Mouse (Mus musculus): ENCODE data around the gene Babam2. TPM values are rescaled to one million over a fixed set of nuclear protein-coding genes. Genes with fewer than 3 reads are reported as not detected.

The Babam2 gene
- total and polyA plus RNA-seq, 2 experiments from 2014 or later = 31.2 to 66.2 TPM

- ATAC-seq (no peak), DNase-seq (ENCODE audit: low spot score) (no peak)
- Histone ChIP-seq H3K36me3 (ENCODE audit: insufficient read depth, low read length) (no peaks in the 10 kb centered on the region), H3K4me3 (ENCODE audit: low read length) (no peak overlapping the region), H3K9me3 (ENCODE audit: low read length) (no peaks in the 10 kb centered on the region), H3K27ac (no peak overlapping the region), H3K9ac (replicated peaks; ENCODE audit: low read length) (no peak overlapping the region), H3K27me3 (ENCODE audit: insufficient read depth, low read length) (no peaks in the 10 kb centered on the region), H3K4me2 (ENCODE audit: low read depth, low read length) (no peak overlapping the region), H3K4me1 (ENCODE audit: insufficient read depth, low read length) (no peaks in the 10 kb centered on the region)
- WGBS = 84% methylated on average over 8 of the region's 8 CpGs
- no peak for TF ChIP-seq CTCF (IDR thresholded peaks at IDR 0.05; ENCODE audit: low read depth)
Measured at GRCm38 (mm10) chr5:31870856-31871520, 173.5 kb downstream of the Babam2 start.

GRCm38 (mm10) chr5:31873328-31873727 is 175.8 kb downstream of the Babam2 start:
- no peak overlapping the region for H3K9ac ChIP-seq (replicated peaks; ENCODE audit: low read length)
- no peaks in the 10 kb centered on the region for H3K36me3 ChIP-seq (ENCODE audit: insufficient read depth, low read length)
- no peaks in the 10 kb centered on the region for H3K4me1 ChIP-seq (ENCODE audit: insufficient read depth, low read length)
- DNase-seq (ENCODE audit: low spot score) (no peak), ATAC-seq (no peak)
- no peaks in the 10 kb centered on the region for H3K9me3 ChIP-seq (ENCODE audit: low read length)
- WGBS = 86% methylated on average over 2 of the region's 2 CpGs
- H3K27ac ChIP-seq = no peak overlapping the region
- H3K27me3 ChIP-seq (ENCODE audit: insufficient read depth, low read length) = no peaks in the 10 kb centered on the region
- no peak for TF ChIP-seq CTCF (IDR thresholded peaks at IDR 0.05; ENCODE audit: low read depth)
- H3K4me2 ChIP-seq (ENCODE audit: low read depth, low read length) = no peak overlapping the region
- no peak overlapping the region for H3K4me3 ChIP-seq (ENCODE audit: low read length)

- Histone ChIP-seq H3K4me3 (ENCODE audit: low read length) (no peak overlapping the region), H3K27ac (no peak overlapping the region), H3K9ac (replicated peaks; ENCODE audit: low read length) (no peak overlapping the region), H3K4me2 (ENCODE audit: low read depth, low read length) (no peak overlapping the region), H3K27me3 (ENCODE audit: insufficient read depth, low read length) (no peaks in the 10 kb centered on the region), H3K4me1 (ENCODE audit: insufficient read depth, low read length) (no peaks in the 10 kb centered on the region), H3K36me3 (ENCODE audit: insufficient read depth, low read length) (no peaks in the 10 kb centered on the region), H3K9me3 (ENCODE audit: low read length) (no peaks in the 10 kb centered on the region)
- ATAC-seq (no peak), DNase-seq (ENCODE audit: low spot score) (no peak)
- WGBS = 74% methylated on average over 1 of the region's 1 CpGs
- TF ChIP-seq CTCF (IDR thresholded peaks at IDR 0.05; ENCODE audit: low read depth) = no peak
Measured at GRCm38 (mm10) chr5:31874543-31874942, 177.1 kb downstream of the Babam2 start.

GRCm38 (mm10) chr5:31875443-31875842 is 178.0 kb downstream of the Babam2 start:
- DNase-seq (ENCODE audit: low spot score) (no peak), ATAC-seq (no peak)
- WGBS = 84% methylated on average over 3 of the region's 3 CpGs
- Histone ChIP-seq H3K36me3 (ENCODE audit: insufficient read depth, low read length) (no peaks in the 10 kb centered on the region), H3K4me3 (ENCODE audit: low read length) (no peak overlapping the region), H3K9me3 (ENCODE audit: low read length) (no peaks in the 10 kb centered on the region), H3K27ac (no peak overlapping the region), H3K4me2 (ENCODE audit: low read depth, low read length) (no peak overlapping the region), H3K27me3 (ENCODE audit: insufficient read depth, low read length) (no peaks in the 10 kb centered on the region), H3K9ac (replicated peaks; ENCODE audit: low read length) (no peak overlapping the region), H3K4me1 (ENCODE audit: insufficient read depth, low read length) (no peaks in the 10 kb centered on the region)
- no peak for TF ChIP-seq CTCF (IDR thresholded peaks at IDR 0.05; ENCODE audit: low read depth)

- no peak for TF ChIP-seq CTCF (IDR thresholded peaks at IDR 0.05; ENCODE audit: low read depth)
- H3K4me2 ChIP-seq (ENCODE audit: low read depth, low read length) = no peak overlapping the region
- H3K4me3 ChIP-seq (ENCODE audit: low read length) = no peak overlapping the region
- H3K4me1 ChIP-seq (ENCODE audit: insufficient read depth, low read length) = no peaks in the 10 kb centered on the region
- WGBS = 72% methylated on average over 8 of the region's 8 CpGs
- no peak overlapping the region for H3K27ac ChIP-seq
- H3K27me3 ChIP-seq (ENCODE audit: insufficient read depth, low read length) = no peaks in the 10 kb centered on the region
- no peaks in the 10 kb centered on the region for H3K36me3 ChIP-seq (ENCODE audit: insufficient read depth, low read length)
- DNase-seq (ENCODE audit: low spot score) = no peak
- no peak for ATAC-seq
- H3K9ac ChIP-seq (replicated peaks; ENCODE audit: low read length) = no peak overlapping the region
- no peaks in the 10 kb centered on the region for H3K9me3 ChIP-seq (ENCODE audit: low read length)
Measured at GRCm38 (mm10) chr5:31876216-31876974, 178.9 kb downstream of the Babam2 start.

GRCm38 (mm10) chr5:31880457-31880856 is 183.0 kb downstream of the Babam2 start:
- no peak for DNase-seq (ENCODE audit: low spot score)

GRCm38 (mm10) chr5:31882297-31882696 is 184.8 kb downstream of the Babam2 start:
- Histone ChIP-seq H3K9ac (replicated peaks; ENCODE audit: low read length) (no peak overlapping the region), H3K4me2 (ENCODE audit: low read depth, low read length) (no peak overlapping the region), H3K4me3 (ENCODE audit: low read length) (no peak overlapping the region), H3K4me1 (ENCODE audit: insufficient read depth, low read length) (no peaks in the 10 kb centered on the region), H3K36me3 (ENCODE audit: insufficient read depth, low read length) (no peaks in the 10 kb centered on the region), H3K27me3 (ENCODE audit: insufficient read depth, low read length) (no peaks in the 10 kb centered on the region), H3K27ac (no peak overlapping the region), H3K9me3 (ENCODE audit: low read length) (no peaks in the 10 kb centered on the region)
- ATAC-seq = no peak
- no peak for DNase-seq (ENCODE audit: low spot score)
- 85% methylated on average over 3 of the region's 3 CpGs for WGBS
- no peak for TF ChIP-seq CTCF (IDR thresholded peaks at IDR 0.05; ENCODE audit: low read depth)

More at GRCm38 (mm10) chr5:31880457-31880856, 183.0 kb downstream of the Babam2 start:
- no peak overlapping the region for H3K9ac ChIP-seq (replicated peaks; ENCODE audit: low read length)
- no peak for ATAC-seq
- no peak overlapping the region for H3K4me3 ChIP-seq (ENCODE audit: low read length)
- WGBS = 76% methylated on average over 2 of the region's 2 CpGs
- H3K27me3 ChIP-seq (ENCODE audit: insufficient read depth, low read length) = no peaks in the 10 kb centered on the region
- no peaks in the 10 kb centered on the region for H3K9me3 ChIP-seq (ENCODE audit: low read length)
- no peak overlapping the region for H3K4me2 ChIP-seq (ENCODE audit: low read depth, low read length)
- H3K4me1 ChIP-seq (ENCODE audit: insufficient read depth, low read length) = no peaks in the 10 kb centered on the region
- H3K36me3 ChIP-seq (ENCODE audit: insufficient read depth, low read length) = no peaks in the 10 kb centered on the region
- TF ChIP-seq CTCF (IDR thresholded peaks at IDR 0.05; ENCODE audit: low read depth) = no peak
- no peak overlapping the region for H3K27ac ChIP-seq
